Mouse (Mus musculus): Measurements from ENCODE around the gene AC124108.1.

The AC124108.1 gene

DNA sequence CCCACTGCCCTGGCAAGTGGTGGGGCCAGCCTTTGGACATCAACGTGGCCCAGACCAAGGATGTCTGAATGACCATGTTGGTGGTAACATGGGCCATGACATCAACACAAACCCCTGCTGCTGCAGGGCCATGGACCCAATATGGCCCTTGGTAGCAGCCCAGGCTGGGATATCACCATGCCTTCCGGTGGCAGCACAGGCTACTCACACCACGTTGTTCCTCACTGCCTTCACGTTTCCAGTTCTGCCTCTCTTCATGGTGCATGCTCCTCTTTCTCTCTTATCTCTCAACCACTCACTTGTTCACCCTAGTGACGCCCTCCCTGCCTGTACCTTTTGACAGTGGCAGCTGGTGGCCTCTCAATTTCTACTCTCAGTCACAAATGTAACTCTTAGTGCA, 53.8 kb downstream of the AC124108.1 start:
- no peak for DNase-seq (ENCODE audit: low read depth, low spot score)

GRCm38 (mm10) chr1:132246137-132246536, 54.9 kb downstream of the AC124108.1 start:
- DNase-seq (ENCODE audit: low read depth, low spot score): no peak

- DNase-seq (ENCODE audit: low read depth, low spot score): no peak
Measured at GRCm38 (mm10) chr1:132246641-132247040, 55.4 kb downstream of the AC124108.1 start.

DNA sequence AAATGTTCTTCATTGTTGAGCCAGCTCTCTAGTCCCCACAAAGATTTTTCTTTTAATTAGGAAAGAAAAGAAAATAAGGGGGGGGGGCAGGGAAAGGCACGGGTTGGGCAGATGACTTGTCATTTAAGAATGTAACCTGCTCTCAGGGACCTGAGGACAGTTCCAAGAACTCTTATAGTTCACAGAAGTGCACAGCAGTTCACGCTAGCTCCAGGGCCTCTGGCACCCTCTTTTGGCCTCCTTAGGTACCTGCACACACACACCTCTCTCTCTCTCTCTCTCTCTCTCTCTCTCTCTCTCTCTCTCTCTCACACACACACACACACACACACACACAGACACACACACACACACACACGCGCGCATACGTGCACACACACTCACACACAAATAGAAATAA, 63.2 kb downstream of the AC124108.1 start:
- DNase-seq (ENCODE audit: low read depth, low spot score): no peak

Data from forelimb bud, embryonic 11.5 days (tissue).